Mouse (Mus musculus) lung, postnatal 0 days (tissue): ENCODE data around the gene Patj. TPM values are rescaled to one million over a fixed set of nuclear protein-coding genes. Genes with fewer than 3 reads are reported as not detected.

Experiments used
- ATAC-seq: fragments of 200-750 bp; cut with Nextera tagmentation; 2 replicates; pipeline ENCODE4 v1.8.0; 2017; ENCODE audit warnings: moderate library complexity
- DNase-seq: peaks from one replicate; pipeline ENCODE4 v3.0.0-alpha.2; 2016; ENCODE audit warnings: low spot score
- H3K27ac ChIP-seq: fragments of 300-500 bp; sonication (generic); 2 replicates; pipeline ENCODE4 v1.5.1; 2014; ENCODE audit warnings: antibody characterized with exemption, mild to moderate bottlenecking, low read length, mixed read lengths
- H3K27me3 ChIP-seq: fragments of 300-500 bp; sonication (generic); replicated peaks from 2 replicates; pipeline ENCODE4 v1.6.1; 2014; ENCODE audit warnings: low read length, mixed read lengths; ENCODE audit not compliant: insufficient read depth
- H3K36me3 ChIP-seq: fragments of 300-500 bp; sonication (generic); 2 replicates; pipeline ENCODE4 v1.6.1; 2014; ENCODE audit warnings: low read length, mixed read lengths; ENCODE audit not compliant: insufficient read depth
- H3K4me1 ChIP-seq: fragments of 300-500 bp; sonication (generic); 2 replicates; pipeline ENCODE4 v1.6.1; 2014; ENCODE audit warnings: antibody characterized with exemption, low read depth, low read length, mixed read lengths; ENCODE audit not compliant: insufficient read depth
- H3K4me2 ChIP-seq: fragments of 300-500 bp; sonication (generic); replicated peaks from 2 replicates; pipeline ENCODE4 v1.6.1; 2014; ENCODE audit warnings: low read depth, mild to moderate bottlenecking, low read length, moderate library complexity, mixed read lengths
- H3K4me3 ChIP-seq: fragments of 300-500 bp; sonication (generic); 2 replicates; pipeline ENCODE4 v1.5.1; 2014; ENCODE audit warnings: low read depth, low read length
- H3K9ac ChIP-seq: fragments of 300-500 bp; sonication (generic); replicated peaks from 2 replicates; pipeline ENCODE4 v1.6.1; 2014; ENCODE audit warnings: low read depth, mild to moderate bottlenecking
- H3K9me3 ChIP-seq: fragments of 300-500 bp; sonication (generic); 2 replicates; pipeline ENCODE4 v1.6.1; 2016; ENCODE audit warnings: low read length, mixed read lengths
- CTCF ChIP-seq: IDR thresholded peaks from 2 replicates; pipeline ENCODE4 v1.5.1; 2016; ENCODE audit warnings: antibody characterized with exemption, mild to moderate bottlenecking
- EP300 ChIP-seq: IDR thresholded peaks from 2 replicates; pipeline ENCODE4 v1.6.1; 2016; ENCODE audit warnings: antibody characterized with exemption, mild to moderate bottlenecking, control low read depth
- WGBS: fragments of 180-500 bp; shearing (Covaris S2); extraction: QIAGEN DNeasy Blood & Tissue Kit; methylation state at CpG from one replicate; pipeline ENCODE4 v1.1.7; 2014; 5-methylcytosine and 5-hydroxymethylcytosine counted together
- polyA plus RNA-seq: library from polyadenylated mRNA; unstranded; fragments of >200 nt; fragmentation: Nextera tagmentation; extraction: Ambion mirVana; gene quantifications from 2 replicates; pipeline ENCODE4 v1.2.1, GENCODE M21; 2015

Patj gene
- polyA plus RNA-seq, 1 experiment from 2014 or later: 13.4 TPM

DNA sequence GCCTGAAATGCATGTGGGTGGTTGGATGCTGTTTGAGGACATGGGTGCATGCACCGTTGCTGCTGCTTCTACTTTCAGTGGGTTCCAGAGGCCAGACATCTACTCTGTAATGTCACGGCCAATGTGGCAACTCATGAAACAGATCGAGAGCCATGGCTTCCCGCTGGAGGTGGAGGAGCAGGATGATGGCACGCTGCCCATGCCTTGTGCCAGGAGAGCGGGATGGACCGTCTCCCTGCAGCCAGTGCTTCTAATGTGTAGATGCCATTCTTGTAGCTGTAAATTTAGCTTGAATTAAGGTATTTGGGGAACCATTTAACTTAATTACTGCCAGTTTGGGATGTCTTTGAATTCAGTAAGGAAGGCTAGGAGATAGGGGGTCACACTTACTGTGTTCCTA is 270.3 kb downstream of the Patj start:
- 88% methylated on average over 7 of the region's 7 CpGs for WGBS
- H3K36me3 ChIP-seq: no peaks in the 10 kb centered on the region
- no peak overlapping the region for H3K4me2 ChIP-seq
- no peak overlapping the region for H3K4me3 ChIP-seq
- H3K9ac ChIP-seq: no peak overlapping the region
- H3K27ac ChIP-seq: no peak overlapping the region
- H3K4me1 ChIP-seq: no peaks in the 10 kb centered on the region
- DNase-seq: no peak
- no peaks in the 10 kb centered on the region; the same call in 1 of the 2 replicates for H3K9me3 ChIP-seq
- no peak for ATAC-seq
- TF ChIP-seq EP300: no peak
- TF ChIP-seq CTCF: no peak
- H3K27me3 ChIP-seq: no peaks in the 10 kb centered on the region

DNA sequence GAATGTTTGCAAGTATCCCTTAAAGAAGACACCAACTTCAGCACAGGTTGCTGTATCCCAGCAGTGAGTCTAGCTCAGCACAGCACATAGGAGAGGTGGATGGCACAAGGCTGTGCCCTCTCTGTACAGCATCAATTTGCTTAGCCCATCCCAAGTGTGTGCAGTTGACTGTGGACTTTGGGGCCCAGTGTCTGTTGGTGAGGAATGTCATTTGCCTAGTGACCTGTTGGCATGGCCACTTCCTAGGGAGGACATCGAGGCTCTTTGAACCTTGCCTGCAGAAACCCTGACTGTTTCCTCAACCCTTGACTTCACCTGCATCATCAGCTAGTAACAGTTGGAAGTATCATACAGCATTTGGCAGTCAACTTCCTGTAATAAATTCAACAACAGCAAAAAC is 270.9 kb downstream of the Patj start:
- Histone ChIP-seq H3K4me2 (no peak overlapping the region), H3K27me3 (no peaks in the 10 kb centered on the region), H3K4me1 (no peaks in the 10 kb centered on the region), H3K27ac (no peak overlapping the region), H3K36me3 (no peaks in the 10 kb centered on the region), H3K9ac (no peak overlapping the region), H3K4me3 (no peak overlapping the region), H3K9me3 (no peaks in the 10 kb centered on the region; the same call in 1 of the 2 replicates)
- TF ChIP-seq CTCF: no peak
- TF ChIP-seq EP300: no peak
- no peak for DNase-seq
- 44% methylated on average over 1 of the region's 1 CpGs for WGBS
- ATAC-seq: no peak

DNA sequence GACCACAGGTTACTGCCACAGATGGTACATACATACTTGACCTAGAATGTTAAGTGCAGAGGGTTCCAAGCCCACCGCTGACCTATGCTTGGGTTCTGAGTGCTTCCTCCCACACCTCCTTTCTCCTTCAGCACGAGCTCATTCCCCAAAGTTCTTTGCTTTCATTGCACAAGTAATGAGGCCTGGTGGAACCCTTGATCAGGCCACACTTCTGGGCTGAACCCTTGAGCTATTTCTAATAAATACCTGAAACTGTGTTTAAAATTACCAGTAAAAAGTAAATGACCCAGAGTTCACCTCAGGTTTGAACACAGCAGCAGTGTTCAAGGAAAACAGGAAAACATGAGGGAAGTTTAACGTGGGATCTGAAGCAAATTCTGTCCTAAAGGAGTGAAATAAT is 271.4 kb downstream of the Patj start:
- no peak overlapping the region for H3K27ac ChIP-seq
- no peaks in the 10 kb centered on the region for H3K36me3 ChIP-seq
- no peak overlapping the region for H3K4me2 ChIP-seq
- no peaks in the 10 kb centered on the region for H3K4me1 ChIP-seq
- TF ChIP-seq CTCF: no peak
- TF ChIP-seq EP300: no peak
- WGBS: 69% methylated on average over 3 of the region's 3 CpGs
- H3K9me3 ChIP-seq: no peaks in the 10 kb centered on the region; the same call in 1 of the 2 replicates
- no peaks in the 10 kb centered on the region for H3K27me3 ChIP-seq
- H3K4me3 ChIP-seq: no peak overlapping the region
- DNase-seq (no peak), ATAC-seq (no peak)
- no peak overlapping the region for H3K9ac ChIP-seq

DNA sequence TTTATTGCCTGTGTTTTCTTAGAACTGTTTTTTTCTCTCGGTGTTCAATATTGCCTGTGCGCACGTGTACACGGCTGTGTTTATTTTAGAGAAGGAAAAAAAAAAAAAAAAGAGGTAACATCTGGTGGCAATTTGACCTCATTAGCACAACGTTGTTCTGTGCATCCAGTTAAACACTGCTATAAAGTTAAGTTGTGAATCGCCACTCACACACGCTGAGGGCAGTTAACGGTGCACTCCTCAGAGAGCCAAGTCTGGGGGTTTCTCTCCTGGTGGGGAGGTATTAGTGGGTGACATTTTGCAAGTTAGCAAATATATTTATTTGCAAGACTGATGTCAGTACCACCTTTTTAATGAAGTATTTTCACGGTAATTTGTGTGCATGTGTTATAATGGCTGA is 281.9 kb downstream of the Patj start:
- no peak overlapping the region for H3K4me2 ChIP-seq
- DNase-seq (no peak), ATAC-seq (no peak)
- no peaks in the 10 kb centered on the region for H3K9me3 ChIP-seq
- H3K4me3 ChIP-seq: no peak overlapping the region
- H3K27ac ChIP-seq: no peak overlapping the region
- H3K27me3 ChIP-seq: no peaks in the 10 kb centered on the region
- H3K36me3 ChIP-seq: no peaks in the 10 kb centered on the region
- no peak overlapping the region for H3K9ac ChIP-seq
- no peak for TF ChIP-seq EP300
- TF ChIP-seq CTCF: no peak
- 48% methylated on average over 9 of the region's 9 CpGs for WGBS
- no peaks in the 10 kb centered on the region for H3K4me1 ChIP-seq

DNA sequence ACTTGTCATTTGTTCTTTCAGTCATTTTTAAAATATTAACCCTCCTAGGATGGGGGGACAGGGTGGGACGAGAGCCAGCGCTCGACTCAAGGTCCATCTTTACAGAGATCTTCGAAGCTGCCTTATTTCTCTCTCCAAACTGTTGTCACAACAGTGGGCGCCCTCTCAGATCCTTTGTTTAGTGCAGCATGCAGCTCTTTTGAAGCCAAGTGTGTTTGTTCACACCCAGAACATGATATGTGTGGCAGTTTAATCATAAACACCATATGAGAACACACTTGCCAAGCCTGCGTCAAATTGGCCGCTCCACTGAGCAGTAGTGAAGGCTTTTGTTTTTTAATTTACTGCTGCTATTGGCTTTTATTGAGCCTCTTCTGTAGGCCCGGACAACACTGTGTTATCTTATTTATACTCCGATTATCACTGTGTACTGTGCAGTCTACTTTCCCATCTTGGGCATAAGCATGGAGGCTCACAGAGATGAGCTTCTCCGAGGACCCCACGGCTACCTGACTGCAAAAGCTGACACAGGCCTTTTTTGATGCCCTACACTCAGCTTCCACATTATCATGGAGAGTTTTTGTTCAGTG is 291.2 kb downstream of the Patj start:
- no peak overlapping the region for H3K4me3 ChIP-seq
- DNase-seq: no peak
- H3K27me3 ChIP-seq: no peaks in the 10 kb centered on the region
- WGBS: 90% methylated on average over 11 of the region's 11 CpGs
- H3K27ac ChIP-seq: no peak overlapping the region
- no peaks in the 10 kb centered on the region for H3K9me3 ChIP-seq
- H3K9ac ChIP-seq: no peak overlapping the region
- H3K4me1 ChIP-seq: no peaks in the 10 kb centered on the region
- TF ChIP-seq EP300: no peak
- TF ChIP-seq CTCF: no peak
- no peak for ATAC-seq
- no peak overlapping the region for H3K4me2 ChIP-seq
- no peaks in the 10 kb centered on the region for H3K36me3 ChIP-seq

DNA sequence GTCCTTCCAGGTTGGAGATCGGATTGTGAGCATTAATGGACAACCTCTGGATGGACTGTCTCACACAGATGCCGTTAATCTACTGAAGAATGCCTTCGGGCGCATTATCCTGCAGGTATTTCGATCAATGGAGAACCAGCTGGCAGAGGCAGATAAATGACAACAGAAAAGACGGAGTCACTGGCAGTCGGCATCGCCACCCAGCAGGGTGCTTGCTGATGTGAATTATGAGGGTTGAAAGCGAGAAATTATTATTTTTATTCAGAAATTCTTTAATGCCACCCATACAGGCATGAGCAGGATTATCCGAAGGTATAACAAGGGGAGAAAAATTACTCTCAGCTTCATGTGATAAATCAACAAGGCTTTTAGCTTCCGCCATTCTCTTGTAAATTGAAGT is 292.5 kb downstream of the Patj start:
- Histone ChIP-seq H3K27ac (no peak overlapping the region), H3K36me3 (no peaks in the 10 kb centered on the region), H3K27me3 (no peaks in the 10 kb centered on the region), H3K9ac (no peak overlapping the region), H3K4me2 (no peak overlapping the region), H3K4me3 (no peak overlapping the region), H3K9me3 (no peaks in the 10 kb centered on the region), H3K4me1 (no peaks in the 10 kb centered on the region)
- no peak for DNase-seq
- WGBS: 90% methylated on average over 11 of the region's 11 CpGs
- TF ChIP-seq CTCF (no peak), EP300 (no peak)
- no peak for ATAC-seq

DNA sequence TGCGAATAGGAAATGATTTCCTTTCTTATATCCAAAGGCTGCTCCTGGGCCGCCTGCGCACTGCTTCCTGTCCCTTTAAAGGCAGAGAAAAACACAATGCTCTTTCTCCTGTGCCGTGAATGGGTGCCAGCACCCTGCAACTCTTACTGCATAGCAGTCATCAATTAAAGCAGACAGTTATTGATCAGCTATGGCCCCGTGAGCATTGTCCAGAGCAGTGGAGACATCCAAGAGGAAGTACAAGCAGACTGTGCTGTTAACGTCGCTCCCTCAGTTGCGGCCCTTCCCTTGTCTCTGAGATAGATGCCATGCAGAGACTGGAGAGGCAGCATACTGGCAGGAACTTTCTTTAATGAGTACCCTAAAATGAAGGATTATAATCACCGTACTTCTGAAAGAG is 292.9 kb downstream of the Patj start:
- Histone ChIP-seq H3K27me3 (no peaks in the 10 kb centered on the region), H3K9me3 (no peaks in the 10 kb centered on the region), H3K4me3 (no peak overlapping the region), H3K36me3 (no peaks in the 10 kb centered on the region), H3K9ac (no peak overlapping the region), H3K27ac (no peak overlapping the region), H3K4me2 (no peak overlapping the region), H3K4me1 (no peaks in the 10 kb centered on the region)
- DNase-seq (no peak), ATAC-seq (no peak)
- WGBS: 79% methylated on average over 9 of the region's 9 CpGs
- no peak for TF ChIP-seq CTCF
- TF ChIP-seq EP300: no peak
